Mouse (Mus musculus) fat pad, adult 2 months (tissue): Measurements from ENCODE around the gene Ift20.
"Not testable (repeated sequence)": the region's sequence is repeated elsewhere in the genome, so short reads cannot be mapped to it uniquely, and the experiment has no call there.

Experiments used
- DNase-seq: peaks from one replicate; pipeline ENCODE4 v3.0.0-alpha.2; 2011; ENCODE audit warnings: low read depth, low spot score; ENCODE audit errors: extremely low read depth

The Ift20 gene

GRCm38 (mm10) chr11:78522481-78522997 is 13.6 kb upstream of the Ift20 start:
- DNase-seq: peak; percentile 68

DNA sequence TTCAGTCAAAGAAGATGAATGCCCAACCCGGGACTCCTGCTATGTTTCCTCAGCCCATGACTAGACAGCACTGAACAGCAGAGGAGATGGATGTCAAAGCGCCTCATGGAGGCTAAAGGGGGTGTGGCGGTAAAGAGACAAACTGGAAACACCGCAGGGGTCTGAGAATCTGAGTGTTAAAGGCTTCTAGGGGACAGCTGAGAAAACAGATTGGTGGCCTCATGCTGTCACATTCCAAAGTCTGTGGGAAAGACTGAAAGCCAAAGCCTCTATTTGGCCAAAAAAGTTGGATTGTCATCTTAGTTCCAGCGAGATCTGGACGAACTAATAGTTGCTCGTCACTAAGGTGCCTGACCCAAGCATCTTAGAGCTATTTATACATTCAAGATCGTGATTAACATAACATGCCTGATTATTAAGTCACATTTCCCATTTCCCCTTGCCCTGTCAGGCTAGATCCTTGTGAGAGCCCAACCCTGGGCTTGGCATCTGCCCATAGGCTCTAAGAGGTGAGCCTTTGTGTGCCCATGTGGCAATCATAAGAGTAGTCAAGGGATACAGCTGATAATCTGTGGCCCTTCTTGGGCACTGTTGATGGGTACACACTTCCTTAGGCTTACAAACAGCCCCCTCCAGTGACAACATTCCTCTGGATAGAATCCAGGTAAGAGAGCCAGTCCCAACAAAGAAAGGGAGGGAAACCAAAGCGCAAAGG is 12.8 kb upstream of the Ift20 start:
- no peak for DNase-seq

- DNase-seq: no peak
Measured at GRCm38 (mm10) chr11:78524838-78525237, 11.3 kb upstream of the Ift20 start.

GRCm38 (mm10) chr11:78528714-78529113 is 7.4 kb upstream of the Ift20 start:
- DNase-seq: no peak

- DNase-seq: no peak
Measured at GRCm38 (mm10) chr11:78530001-78530400, 6.2 kb upstream of the Ift20 start.

DNA sequence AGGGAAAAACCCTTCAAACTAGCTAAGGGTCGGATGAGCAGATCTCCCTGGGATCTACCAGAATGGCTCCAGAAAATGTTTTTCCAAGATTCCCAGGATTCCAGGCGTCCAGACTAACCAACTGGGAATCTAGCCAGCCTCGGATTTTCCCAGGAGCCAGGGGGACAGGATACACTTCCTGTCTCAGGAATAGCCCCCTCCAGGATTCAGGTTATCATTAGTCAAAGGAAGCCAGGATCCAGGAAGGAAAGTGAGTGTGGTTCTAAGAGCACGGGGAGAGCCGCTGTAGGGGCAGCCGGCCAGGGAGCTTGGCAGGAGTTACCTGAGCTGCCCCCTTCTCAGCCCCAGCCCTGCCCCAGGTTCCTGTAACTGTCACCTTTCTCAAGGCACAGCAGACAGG is 5.1 kb upstream of the Ift20 start:
- no peak for DNase-seq

DNA sequence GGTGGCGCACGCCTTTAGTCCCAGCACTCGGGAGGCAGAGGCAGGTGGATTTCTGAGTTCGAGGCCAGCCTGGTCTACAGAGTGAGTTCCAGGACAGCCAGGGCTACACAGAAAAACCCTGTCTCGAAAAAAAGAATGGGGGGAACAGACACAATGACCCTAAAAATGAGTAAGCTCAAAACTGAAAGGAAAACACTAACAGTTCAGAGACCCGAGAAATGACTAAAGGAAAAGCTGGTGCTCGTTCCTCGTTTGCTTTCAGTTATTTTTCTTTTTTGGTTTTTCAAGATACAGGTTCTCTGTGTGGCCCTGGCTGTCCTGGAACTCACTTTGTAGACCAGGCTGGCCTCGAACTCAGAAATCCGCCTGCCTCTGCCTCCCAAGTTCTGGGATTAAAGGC is 4.6 kb upstream of the Ift20 start:
- not testable (repeated sequence) for DNase-seq

- DNase-seq: no peak
Measured at GRCm38 (mm10) chr11:78534516-78534915, 1.6 kb upstream of the Ift20 start.

- DNase-seq: no peak
Measured at GRCm38 (mm10) chr11:78535376-78536079, 633 bp upstream of the Ift20 start.

- DNase-seq: no peak
Measured at GRCm38 (mm10) chr11:78536690-78537084, 526 bp downstream of the Ift20 start.

- DNase-seq: peak; percentile 80
Measured at GRCm38 (mm10) chr11:78540358-78540757, 4.2 kb downstream of the Ift20 start.

DNA sequence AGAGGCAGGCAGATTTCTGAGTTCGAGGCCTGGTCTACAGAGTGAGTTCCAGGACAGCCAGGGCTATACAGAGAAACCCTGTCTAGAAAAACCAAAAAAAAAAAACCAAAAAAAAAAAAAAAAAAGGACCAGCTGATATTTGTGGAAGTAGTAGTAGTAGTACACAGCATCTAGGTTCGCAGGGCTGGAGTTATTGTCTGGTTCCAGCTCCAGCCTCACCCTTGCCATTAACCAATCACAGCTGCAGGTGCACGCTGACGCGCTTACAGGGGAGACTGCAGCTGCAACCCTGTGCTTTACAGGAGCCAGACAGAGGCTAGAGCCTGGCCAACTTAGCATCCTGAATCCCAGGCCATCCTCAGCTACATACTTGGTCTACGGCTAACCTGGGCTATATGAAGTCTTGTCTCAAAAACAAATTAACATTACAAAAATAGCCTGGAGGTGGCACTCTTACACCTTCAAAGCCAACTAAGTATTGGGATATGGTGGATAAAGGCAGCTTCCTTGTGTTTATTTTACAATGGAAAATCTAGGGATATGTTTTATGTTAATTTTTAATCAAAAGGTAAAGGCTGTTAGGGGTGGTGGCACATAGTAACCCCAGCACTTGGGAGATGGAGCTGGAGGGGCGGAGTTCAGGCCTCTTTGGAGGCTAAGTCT is 8.4 kb downstream of the Ift20 start:
- DNase-seq: no peak

DNA sequence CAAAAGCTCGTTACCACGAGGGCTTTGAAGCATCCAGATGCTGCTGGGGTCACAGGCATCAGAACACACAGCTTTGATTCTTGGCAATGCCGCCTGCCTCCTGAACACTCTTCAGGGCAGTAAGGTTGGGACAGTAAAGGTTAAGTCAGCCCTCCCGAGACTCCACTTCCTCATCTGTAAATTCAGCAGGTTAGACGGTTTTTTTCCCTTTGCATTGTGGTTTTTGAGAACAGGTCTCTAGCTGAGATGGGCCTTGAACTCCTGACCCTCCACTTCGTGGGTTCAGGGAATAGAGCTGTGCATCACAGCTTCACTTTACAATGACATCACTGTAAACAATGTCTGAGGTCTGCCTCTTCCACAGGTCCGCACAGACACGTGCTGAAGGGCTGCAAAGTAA is 9.0 kb downstream of the Ift20 start:
- DNase-seq: no peak

DNA sequence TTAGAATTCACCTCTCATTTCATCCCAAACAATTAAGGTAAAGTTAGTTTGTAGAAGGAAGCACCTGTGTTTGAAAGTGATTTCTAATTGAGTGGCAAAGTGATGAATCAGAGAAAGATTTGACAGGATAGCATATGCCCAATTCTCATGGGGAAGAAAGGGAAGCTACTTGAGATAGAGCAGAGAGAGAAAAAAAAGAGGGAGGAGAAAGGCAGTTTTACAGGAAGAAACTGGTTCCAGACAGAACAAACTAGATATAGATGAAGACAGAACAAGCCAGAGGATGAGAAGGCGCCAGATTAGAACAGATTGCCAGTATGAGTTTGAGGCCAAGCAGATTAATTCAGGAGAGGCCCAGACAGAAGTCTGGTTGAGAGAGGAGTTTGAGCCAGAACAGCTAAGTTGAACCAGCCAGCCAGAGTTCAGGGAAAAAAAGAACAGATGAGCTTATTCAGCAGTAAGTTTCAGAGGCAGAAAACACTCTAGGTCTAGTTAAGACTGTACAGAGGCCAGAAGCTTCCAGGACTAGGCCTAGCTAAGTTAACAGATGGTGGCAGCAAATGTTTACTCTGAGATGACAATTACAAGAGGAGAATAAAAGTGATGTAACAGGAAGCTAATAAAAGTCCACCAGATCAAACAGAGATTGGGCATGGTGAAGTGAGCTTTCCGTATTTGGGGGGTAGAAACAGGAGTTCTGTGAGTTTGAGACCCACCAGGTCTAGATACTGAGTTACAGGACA is 11.7 kb downstream of the Ift20 start:
- DNase-seq: no peak

DNA sequence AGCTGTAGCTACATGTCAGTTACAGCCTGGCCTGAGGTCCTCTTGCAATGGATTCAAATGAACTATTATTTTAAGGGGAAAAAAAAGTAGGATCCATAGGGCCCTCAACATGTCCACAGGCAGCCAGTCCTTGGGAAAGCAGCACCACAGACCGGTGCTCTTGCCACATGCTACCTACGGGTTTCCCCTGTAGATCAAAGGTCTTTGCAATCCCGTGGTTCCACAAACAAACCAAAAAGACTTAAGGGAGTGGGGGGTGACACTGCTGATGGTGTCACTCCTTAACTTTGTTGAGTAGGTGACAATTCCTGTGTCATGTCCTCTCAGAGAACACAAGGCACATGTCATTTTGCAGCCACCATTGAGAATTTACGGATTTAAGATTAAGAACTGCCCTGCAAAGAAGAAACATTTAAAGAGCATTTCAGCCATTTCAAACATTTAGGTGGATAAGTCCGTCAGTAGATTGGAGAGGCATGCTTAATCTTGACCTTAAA is 13.4 kb downstream of the Ift20 start:
- DNase-seq: no peak

GRCm38 (mm10) chr11:78550168-78551058 is 14.3 kb downstream of the Ift20 start, which contains the start of gene Tmem97:
Tmem97 (minus strand) TSS chr11:78550777.
- peak; percentile 78 for DNase-seq

DNA sequence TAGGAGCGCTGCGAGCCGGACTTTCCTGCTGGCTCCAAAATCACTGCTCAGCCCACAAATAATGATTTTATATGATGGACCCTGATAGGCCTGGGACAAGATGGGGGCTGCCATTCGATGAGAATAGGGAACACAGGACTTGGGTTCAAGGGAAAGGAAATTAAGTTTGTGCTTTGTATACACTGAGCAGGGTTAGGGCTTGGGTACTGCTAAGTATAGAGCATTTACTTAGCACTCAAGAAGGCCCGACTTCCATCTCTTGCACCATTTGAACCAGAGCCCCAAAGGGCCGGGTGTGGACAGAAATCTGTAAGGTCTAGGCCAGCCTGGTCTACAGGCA is 14.9 kb downstream of the Ift20 start:
- no peak for DNase-seq

DNA sequence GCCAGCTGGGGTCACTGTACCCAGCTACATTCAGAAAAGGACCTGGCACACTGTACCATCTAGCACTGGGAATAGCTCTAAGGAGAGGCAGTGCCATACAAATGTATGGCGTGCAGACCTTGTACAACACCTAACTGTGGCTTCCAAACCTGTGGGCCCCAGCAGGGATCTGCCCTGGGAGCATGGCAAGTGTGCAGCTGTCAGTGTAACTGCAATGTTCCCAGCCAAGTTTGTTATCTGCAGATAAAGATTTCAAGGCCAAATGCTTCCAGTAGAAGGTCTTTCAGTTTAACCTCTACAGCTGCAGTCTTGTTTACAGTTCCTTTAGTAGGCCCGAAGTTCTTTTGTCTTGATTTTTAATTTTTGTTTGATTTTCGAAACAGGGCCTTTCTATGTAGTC is 19.5 kb downstream of the Ift20 start:
- no peak for DNase-seq

- no peak for DNase-seq
Measured at GRCm38 (mm10) chr11:78556070-78556469, 19.9 kb downstream of the Ift20 start.

GRCm38 (mm10) chr11:78557241-78557640 is 21.1 kb downstream of the Ift20 start:
- DNase-seq: no peak
